Mouse (Mus musculus): ENCODE data around the gene Gkap1. TPM values are rescaled to one million over a fixed set of nuclear protein-coding genes. Genes with fewer than 3 reads are reported as not detected.

The Gkap1 gene
- 27.2 and 28.0 TPM in 2 replicates for polyA plus RNA-seq (2012; rRNA removed)

- no peak for DNase-seq (ENCODE audit: extremely low spot score in 1 of 2, low spot score in 1 of 2)
Observed at GRCm38 (mm10) chr13:58275599-58275998, at the start of gene Gkap1. Gene Gkap1, minus strand, starts transcription at chr13:58275699.

GRCm38 (mm10) chr13:58317768-58318167 is 42.3 kb upstream of the Gkap1 start:
- no peak for DNase-seq (ENCODE audit: extremely low spot score in 1 of 2, low spot score in 1 of 2)

- DNase-seq (ENCODE audit: extremely low spot score in 1 of 2, low spot score in 1 of 2), result no peak
Observed at GRCm38 (mm10) chr13:58314991-58315390, 39.5 kb upstream of the Gkap1 start.

GRCm38 (mm10) chr13:58313758-58314157 is 38.3 kb upstream of the Gkap1 start:
- DNase-seq (ENCODE audit: extremely low spot score in 1 of 2, low spot score in 1 of 2), result no peak

GRCm38 (mm10) chr13:58311351-58311750 is 35.9 kb upstream of the Gkap1 start:
- no peak for DNase-seq (ENCODE audit: extremely low spot score in 1 of 2, low spot score in 1 of 2)

GRCm38 (mm10) chr13:58309499-58309898 is 34.0 kb upstream of the Gkap1 start:
- DNase-seq (ENCODE audit: extremely low spot score in 1 of 2, low spot score in 1 of 2), result no peak

GRCm38 (mm10) chr13:58307453-58307852 is 32.0 kb upstream of the Gkap1 start:
- no peak for DNase-seq (ENCODE audit: extremely low spot score in 1 of 2, low spot score in 1 of 2)

- DNase-seq (ENCODE audit: extremely low spot score in 1 of 2, low spot score in 1 of 2), result no peak
Observed at GRCm38 (mm10) chr13:58305230-58305629, 29.7 kb upstream of the Gkap1 start.

GRCm38 (mm10) chr13:58302421-58303145 is 27.1 kb upstream of the Gkap1 start:
- DNase-seq (ENCODE audit: extremely low spot score in 1 of 2, low spot score in 1 of 2), result no peak

GRCm38 (mm10) chr13:58301961-58302360 is 26.5 kb upstream of the Gkap1 start:
- DNase-seq (ENCODE audit: extremely low spot score in 1 of 2, low spot score in 1 of 2), result no peak

GRCm38 (mm10) chr13:58298756-58299155 is 23.3 kb upstream of the Gkap1 start:
- DNase-seq (ENCODE audit: extremely low spot score in 1 of 2, low spot score in 1 of 2), result no peak

GRCm38 (mm10) chr13:58295582-58295981 is 20.1 kb upstream of the Gkap1 start:
- no peak for DNase-seq (ENCODE audit: extremely low spot score in 1 of 2, low spot score in 1 of 2)

- DNase-seq (ENCODE audit: extremely low spot score in 1 of 2, low spot score in 1 of 2), result no peak
Observed at GRCm38 (mm10) chr13:58292811-58293210, 17.3 kb upstream of the Gkap1 start.

GRCm38 (mm10) chr13:58289308-58289707 is 13.8 kb upstream of the Gkap1 start:
- DNase-seq (ENCODE audit: extremely low spot score in 1 of 2, low spot score in 1 of 2), result no peak

- DNase-seq (ENCODE audit: extremely low spot score in 1 of 2, low spot score in 1 of 2), result peak; percentile 3 to 79
Observed at GRCm38 (mm10) chr13:58287822-58288221, 12.3 kb upstream of the Gkap1 start.

GRCm38 (mm10) chr13:58283466-58283865 is 8.0 kb upstream of the Gkap1 start:
- DNase-seq (ENCODE audit: extremely low spot score in 1 of 2, low spot score in 1 of 2), result no peak

GRCm38 (mm10) chr13:58281936-58282335 is 6.4 kb upstream of the Gkap1 start:
- no peak for DNase-seq (ENCODE audit: extremely low spot score in 1 of 2, low spot score in 1 of 2)

- DNase-seq (ENCODE audit: extremely low spot score in 1 of 2, low spot score in 1 of 2), result no peak
Observed at GRCm38 (mm10) chr13:58280528-58280927, 5.0 kb upstream of the Gkap1 start.

- no peak for DNase-seq (ENCODE audit: extremely low spot score in 1 of 2, low spot score in 1 of 2)
Observed at GRCm38 (mm10) chr13:58276256-58276655, 757 bp upstream of the Gkap1 start.

GRCm38 (mm10) chr13:58275076-58275475 is 423 bp downstream of the Gkap1 start:
- DNase-seq (ENCODE audit: extremely low spot score in 1 of 2, low spot score in 1 of 2), result no peak

- peak; percentile 3 to 37 for DNase-seq (ENCODE audit: extremely low spot score in 1 of 2, low spot score in 1 of 2)
Observed at GRCm38 (mm10) chr13:58274259-58274991, 1.1 kb downstream of the Gkap1 start.

Measured in frontal cortex, adult 2 months (tissue).